12 mouse cellular contexts compared by ENCODE assay signal in the genomic region with DNA sequence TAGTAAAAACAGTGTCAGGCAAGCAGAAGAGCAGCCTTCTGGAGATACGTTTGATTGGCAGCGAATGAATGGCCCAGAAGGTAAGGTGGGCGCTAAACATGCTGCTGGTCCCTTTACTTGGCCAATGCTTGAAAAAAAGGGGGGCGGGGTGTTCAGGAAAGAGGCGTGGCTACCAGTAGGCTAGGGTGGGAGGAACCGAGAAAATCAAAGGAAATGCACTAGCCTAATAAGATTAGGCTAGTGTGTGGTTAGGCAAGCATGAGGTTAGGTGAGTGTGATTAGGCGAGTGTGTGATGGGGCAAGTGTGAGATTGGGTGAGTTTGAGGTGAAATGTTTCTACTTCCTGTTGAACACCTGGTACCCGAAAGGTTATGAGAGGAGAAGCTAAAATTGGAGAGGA. TPM values are rescaled to one million over a fixed set of nuclear protein-coding genes. Genes with fewer than 3 reads are reported as not detected.
DNase-seq lines count a peak whose midpoint lies in the region; ATAC-seq and TF ChIP-seq lines count a peak whose summit lies in the region.
"Had no signal": no experiment of that assay in that cellular context is flagged by ENCODE, and none has a peak within 500 bp of the region (broad histone marks: within the 10 kb centered on the region; RNA-seq: fewer than 3 reads in every experiment).

TSS of gene Sgip1 (plus strand) at position 11 of the 400 bp plus-strand sequence.

- 66% methylated on average over 8 of the region's 8 CpGs for WGBS in embryonic facial prominence, embryonic 13.5 days
- WGBS in midbrain, embryonic 15.5 days: 68% methylated on average over 8 of the region's 8 CpGs

- no peak within 1 kb of the TSS for H3K27ac ChIP-seq in layer of hippocampus, adult 2 months
- no peak within 1 kb of the TSS for H3K27ac ChIP-seq in embryonic facial prominence, embryonic 13.5 days
- H3K27ac ChIP-seq in midbrain, embryonic 15.5 days: no peak within 1 kb of the TSS

- H3K4me3 ChIP-seq in layer of hippocampus, adult 2 months: no peak within 1 kb of the TSS
- no peak within 1 kb of the TSS for H3K4me3 ChIP-seq in embryonic facial prominence, embryonic 13.5 days
- H3K4me3 ChIP-seq in midbrain, embryonic 15.5 days: no peak within 1 kb of the TSS

- no peaks in the 10 kb centered on the region for H3K27me3 ChIP-seq in embryonic facial prominence, embryonic 13.5 days
- no peaks in the 10 kb centered on the region for H3K27me3 ChIP-seq in midbrain, embryonic 15.5 days (replicated peaks)

- no peak for TF ChIP-seq CTCF in layer of hippocampus, adult 2 months (conservative IDR thresholded peaks at IDR 0.05)

- DNase-seq in layer of hippocampus, adult 2 months (ENCODE audit: low spot score in 2 of 2): no peak
- DNase-seq in layer of hippocampus, adult 9-11 months: no peak
- peak; percentile 1 for DNase-seq in induced T-regulatory cell, adult 2 months (ENCODE audit: low read depth)
- DNase-seq in right cerebral cortex, adult 2 months (ENCODE audit: low spot score in 2 of 2): no peak
- no peak for DNase-seq in gastrocnemius, adult 18-20 months (ENCODE audit: low spot score)
- DNase-seq in embryo, embryonic 11 days: no peak
- DNase-seq: heart, adult 18-20 months; liver; lung, postnatal 36 days had no signal

- no peak within 1 kb of the TSS for H3K9ac ChIP-seq in embryonic facial prominence, embryonic 13.5 days
- H3K9ac ChIP-seq in midbrain, embryonic 15.5 days: no peak within 1 kb of the TSS

- H3K9me3 ChIP-seq in embryonic facial prominence, embryonic 13.5 days: no peaks in the 10 kb centered on the region
- H3K9me3 ChIP-seq in midbrain, embryonic 15.5 days: no peaks in the 10 kb centered on the region

- 0 out of 2 replicates have a peak, but pooled peaks cover 7% of the 10 kb centered on the region for H3K4me1 ChIP-seq in embryonic facial prominence, embryonic 13.5 days
- H3K4me1 ChIP-seq in midbrain, embryonic 15.5 days: no peaks in the 10 kb centered on the region

- ATAC-seq in embryonic facial prominence, embryonic 13.5 days (ENCODE audit: insufficient number of reproducible peaks, insufficient read depth, low FRiP score, low TSS enrichment, low read depth): no peak
- ATAC-seq in midbrain, embryonic 15.5 days (replicated peaks): no peak
- ATAC-seq: inflammation-experienced regulatory T-cells, adult 6 months had no signal

- no peak within 1 kb of the TSS for H3K4me2 ChIP-seq in embryonic facial prominence, embryonic 13.5 days
- H3K4me2 ChIP-seq in midbrain, embryonic 15.5 days: no peak within 1 kb of the TSS

- H3K36me3 ChIP-seq in embryonic facial prominence, embryonic 13.5 days: no peaks in the 10 kb centered on the region
- H3K36me3 ChIP-seq in midbrain, embryonic 15.5 days (replicated peaks): no peaks in the 10 kb centered on the region

RNA-seq across cellular contexts. Expression of gene Sgip1, which starts in this region (rescaled TPM):
- total RNA-seq in layer of hippocampus, adult 2 months (2021): 100 to 1,000 TPM; 278 to 293 TPM
- 13.0 and 17.6 TPM in 2 replicates for polyA plus RNA-seq in embryonic facial prominence, embryonic 13.5 days (2015; fragmentation: Nextera tagmentation; extraction: Ambion mirVana)
- 67.5 and 75.2 TPM in 2 replicates for polyA plus RNA-seq in midbrain, embryonic 15.5 days (2015; fragmentation: Nextera tagmentation; extraction: Ambion mirVana)
- 1 to 10 TPM; 1.1 to 1.9 TPM for total RNA-seq in gastrocnemius, adult 18-20 months (2021)

Comparison
In these comparisons a context has a peak if more than half of its experiments do, and no peak if none do; other contexts are left out.
1. RNA of gene Sgip1 (total RNA-seq): 278 to 293 TPM in layer of hippocampus, adult 2 months; 1.1 to 1.9 TPM in gastrocnemius, adult 18-20 months; every median in the first group is over 10 times any median in the second.